Mouse (Mus musculus) midbrain, postnatal 0 days (tissue): ENCODE measurements around the gene Adora3. TPM values are rescaled to one million over a fixed set of nuclear protein-coding genes. Genes with fewer than 3 reads are reported as not detected.

Experiments used
- ATAC-seq: fragments of 200-750 bp; cut with Nextera tagmentation; 2 replicates; pipeline ENCODE4 v1.8.0; 2017; ENCODE audit warnings: moderate number of reproducible peaks, mild to moderate bottlenecking, moderate TSS enrichment, moderate library complexity; ENCODE audit not compliant: low FRiP score
- DNase-seq: peaks from one replicate; pipeline ENCODE4 v3.0.0-alpha.2; 2015; ENCODE audit warnings: low spot score
- H3K27ac ChIP-seq: fragments of 300-500 bp; sonication (generic); 2 replicates; pipeline ENCODE4 v1.5.1; 2014; ENCODE audit warnings: low read depth, mild to moderate bottlenecking, low read length, mixed read lengths
- H3K27me3 ChIP-seq: fragments of 300-500 bp; sonication (generic); 2 replicates; pipeline ENCODE4 v1.6.1; 2014; ENCODE audit warnings: low read length, control low read depth, mixed read lengths; ENCODE audit not compliant: insufficient read depth
- H3K36me3 ChIP-seq: fragments of 300-500 bp; sonication (generic); 2 replicates; pipeline ENCODE4 v1.6.1; 2014; ENCODE audit warnings: low read length, control low read depth, mixed read lengths; ENCODE audit not compliant: insufficient read depth
- H3K4me1 ChIP-seq: fragments of 300-500 bp; sonication (generic); 2 replicates; pipeline ENCODE4 v1.6.1; 2014; ENCODE audit warnings: mild to moderate bottlenecking, control low read depth, antibody characterized with exemption, low read length, mixed read lengths; ENCODE audit not compliant: insufficient read depth
- H3K4me2 ChIP-seq: fragments of 300-500 bp; sonication (generic); 2 replicates; pipeline ENCODE4 v1.6.1; 2014; ENCODE audit warnings: low read depth, mild to moderate bottlenecking, low read length, mixed read lengths; ENCODE audit not compliant: poor library complexity, severe bottlenecking
- H3K4me3 ChIP-seq: fragments of 300-500 bp; sonication (generic); 2 replicates; pipeline ENCODE4 v1.5.1; 2014; ENCODE audit warnings: low read depth, mild to moderate bottlenecking, low read length, moderate library complexity
- H3K9ac ChIP-seq: fragments of 300-500 bp; sonication (generic); replicated peaks from 2 replicates; pipeline ENCODE4 v1.6.1; 2014; ENCODE audit warnings: mild to moderate bottlenecking, low read length, moderate library complexity, mixed read lengths; ENCODE audit not compliant: poor library complexity, severe bottlenecking
- H3K9me3 ChIP-seq: fragments of 300-500 bp; sonication (generic); 2 replicates; pipeline ENCODE4 v1.6.1; 2016; ENCODE audit warnings: low read length, control low read depth
- CTCF ChIP-seq: IDR thresholded peaks from 2 replicates; pipeline ENCODE4 v1.5.1; 2016; ENCODE audit warnings: antibody characterized with exemption, mild to moderate bottlenecking
- WGBS: fragments of 180-500 bp; shearing (Covaris S2); extraction: QIAGEN DNeasy Blood & Tissue Kit; methylation state at CpG from one replicate; pipeline ENCODE4 v1.1.7; 2014; 5-methylcytosine and 5-hydroxymethylcytosine counted together
- polyA plus RNA-seq: library from polyadenylated mRNA; unstranded; fragments of >200 nt; fragmentation: Nextera tagmentation; extraction: Ambion mirVana; gene quantifications from 2 replicates; pipeline ENCODE4 v1.2.1, GENCODE M21; 2015
- total RNA-seq: library from RNA; depleted of rRNA; stranded (reverse); fragments of >200 nt; gene quantifications from 2 replicates; pipeline ENCODE4 v1.2.3, GENCODE M21; 2014; rRNA removed

Adora3 gene
- total and polyA plus RNA-seq, 2 experiments from 2014 or later: 0.30 to 0.77 TPM

- Histone ChIP-seq H3K36me3 (peaks cover 5% of the 10 kb centered on the region; the same call in 1 of the 2 replicates), H3K4me3 (no peak overlapping the region), H3K27me3 (no peaks in the 10 kb centered on the region), H3K9ac (no peak overlapping the region), H3K4me2 (no peak overlapping the region), H3K27ac (no peak overlapping the region), H3K9me3 (no peaks in the 10 kb centered on the region), H3K4me1 (no peaks in the 10 kb centered on the region)
- ATAC-seq: no peak
- 94% methylated on average over 4 of the region's 4 CpGs for WGBS
- DNase-seq: no peak
- no peak for TF ChIP-seq CTCF
Observed at GRCm38 (mm10) chr3:105936111-105936510, 65.5 kb downstream of the Adora3 start.

- WGBS: 94% methylated on average over 7 of the region's 7 CpGs
Observed at GRCm38 (mm10) chr3:105951348-105951747, 80.7 kb downstream of the Adora3 start.

GRCm38 (mm10) chr3:105957235-105957634 lies 86.6 kb downstream of the Adora3 start:
- H3K36me3 ChIP-seq: peaks cover 15% of the 10 kb centered on the region
- H3K27me3 ChIP-seq: no peaks in the 10 kb centered on the region
- no peaks in the 10 kb centered on the region for H3K9me3 ChIP-seq
- no peak overlapping the region for H3K4me2 ChIP-seq
- H3K4me1 ChIP-seq: 0 out of 2 replicates have a peak, but pooled peaks cover 4% of the 10 kb centered on the region
- H3K27ac ChIP-seq: no peak overlapping the region
- TF ChIP-seq CTCF: peak; percentile 60
- ATAC-seq (no peak), DNase-seq (no peak)
- WGBS: 92% methylated on average over 1 of the region's 1 CpGs
- no peak overlapping the region for H3K4me3 ChIP-seq
- 0 out of 2 replicates have a peak overlapping the region, but pooled peaks have one; percentile 19 for H3K9ac ChIP-seq

More at GRCm38 (mm10) chr3:105951348-105951747, 80.7 kb downstream of the Adora3 start:
- Histone ChIP-seq H3K4me2 (no peak overlapping the region), H3K36me3 (peaks cover 27% of the 10 kb centered on the region), H3K4me3 (no peak overlapping the region), H3K4me1 (no peaks in the 10 kb centered on the region), H3K27ac (no peak overlapping the region), H3K9me3 (no peaks in the 10 kb centered on the region), H3K9ac (no peak overlapping the region), H3K27me3 (no peaks in the 10 kb centered on the region)
- ATAC-seq (no peak), DNase-seq (no peak)
- no peak for TF ChIP-seq CTCF

- H3K9ac ChIP-seq: peak overlapping the region; percentile 99
- peak overlapping the region; percentile 50 for H3K4me2 ChIP-seq
- no peaks in the 10 kb centered on the region for H3K9me3 ChIP-seq
- no peak for TF ChIP-seq CTCF
- no peaks in the 10 kb centered on the region for H3K27me3 ChIP-seq
- DNase-seq (no peak), ATAC-seq (no peak)
- peak overlapping the region; percentile 95 for H3K4me3 ChIP-seq
- H3K4me1 ChIP-seq: 0 out of 2 replicates have a peak, but pooled peaks cover 4% of the 10 kb centered on the region
- peaks cover 21% of the 10 kb centered on the region for H3K36me3 ChIP-seq
- 40% methylated on average over 5 of the region's 5 CpGs for WGBS
- peak overlapping the region; percentile 86; the same call in 1 of the 2 replicates for H3K27ac ChIP-seq
Observed at GRCm38 (mm10) chr3:105958204-105958603, 87.5 kb downstream of the Adora3 start.

Other genes starting within 250 kb of the Adora3 start
- 23.0 and 28.7 TPM in 2 replicates for gene Ddx20, start 183.3 kb upstream of the Adora3 start, total RNA-seq
- gene Ddx20, start 183.3 kb upstream of the Adora3 start, polyA plus RNA-seq: 16.5 TPM in 2 replicates
- gene Inka2, start 166.3 kb upstream of the Adora3 start, total RNA-seq: 7.2 and 7.7 TPM in 2 replicates
- gene Inka2, start 166.3 kb upstream of the Adora3 start, polyA plus RNA-seq: 3.3 and 3.7 TPM in 2 replicates
- gene Rap1a, start 69.5 kb upstream of the Adora3 start, total RNA-seq: 27.1 and 32.2 TPM in 2 replicates
- 59.9 and 66.0 TPM in 2 replicates for gene Rap1a, start 69.5 kb upstream of the Adora3 start, polyA plus RNA-seq
- gene Tmigd3, start within 50 bp of the Adora3 start, total RNA-seq: not detected in 2 replicates
- not detected in 2 replicates for gene Tmigd3, start within 50 bp of the Adora3 start, polyA plus RNA-seq
- 0.33 and 1.0 TPM in 2 replicates for gene I830077J02Rik, start 61.8 kb downstream of the Adora3 start, total RNA-seq
- gene I830077J02Rik, start 61.8 kb downstream of the Adora3 start, polyA plus RNA-seq: 0.25 and 0.40 TPM in 2 replicates
- gene Wdr77, start 88.5 kb downstream of the Adora3 start, total RNA-seq: 56.4 and 65.1 TPM in 2 replicates
- gene Wdr77, start 88.5 kb downstream of the Adora3 start, polyA plus RNA-seq: 87.9 and 88.1 TPM in 2 replicates
- 239 and 270 TPM in 2 replicates for gene Atp5f1, start 89.2 kb downstream of the Adora3 start, total RNA-seq
- gene Atp5f1, start 89.2 kb downstream of the Adora3 start, polyA plus RNA-seq: 539 and 548 TPM in 2 replicates
- 4.8 and 6.8 TPM in 2 replicates for gene Ovgp1, start 102.9 kb downstream of the Adora3 start, total RNA-seq
- gene Ovgp1, start 102.9 kb downstream of the Adora3 start, polyA plus RNA-seq: 4.8 and 7.6 TPM in 2 replicates
- gene Pifo, start 143.8 kb downstream of the Adora3 start, total RNA-seq: 2.5 and 5.3 TPM in 2 replicates
- 5.6 and 7.3 TPM in 2 replicates for gene Pifo, start 143.8 kb downstream of the Adora3 start, polyA plus RNA-seq
- not detected in 2 replicates for gene Chil5, start 162.0 kb downstream of the Adora3 start, total RNA-seq
- not detected in 2 replicates for gene Chil5, start 162.0 kb downstream of the Adora3 start, polyA plus RNA-seq
- 0.66 and 5.7 TPM in 2 replicates for gene Chia1, start 242.4 kb downstream of the Adora3 start, total RNA-seq
- gene Chia1, start 242.4 kb downstream of the Adora3 start, polyA plus RNA-seq: 1.4 and 1.5 TPM in 2 replicates